In genomic region chr1:172632451-172633326, GRCm38 (mm10) we compare ENCODE assay signal across 8 mouse cellular contexts. TPM values are rescaled to one million over a fixed set of nuclear protein-coding genes. Genes with fewer than 3 reads are reported as not detected.
A peak's percentile ranks its signal among the peaks of the same experiment; 100 is the strongest.
DNase-seq lines count a peak whose midpoint lies in the region; ATAC-seq and TF ChIP-seq lines count a peak whose summit lies in the region.

Gene Dusp23 (minus strand): TSS chr1:172632962.

- DNase-seq in CH12.LX (ENCODE audit: extremely low read depth) = peak; percentile 97
- DNase-seq in c-Kit-positive CD71-positive TER-119-negative erythroid progenitor cells, embryonic 14.5 days (ENCODE audit: low read depth) = peak; percentile 93
- peak; percentile 98 for DNase-seq in forebrain, embryonic 11.5 days (ENCODE audit: low spot score)
- peak; percentile 99 for DNase-seq in kidney, postnatal 36 days
- DNase-seq in telencephalon, adult 2 months (ENCODE audit: low read depth, low spot score) = peak; percentile 96

- no peaks in the 10 kb centered on the region for H3K4me1 ChIP-seq in CH12.LX (ENCODE audit: control insufficient read depth in 1 of 2, insufficient read depth in 2 of 2)
- H3K4me1 ChIP-seq in forebrain, embryonic 11.5 days (replicated peaks; ENCODE audit: control insufficient read depth, insufficient read depth, low read length) = no peaks in the 10 kb centered on the region
- H3K4me1 ChIP-seq in heart, embryonic 16.5 days (ENCODE audit: control insufficient read depth, insufficient read depth, low read length) = peaks cover 5% of the 10 kb centered on the region; the same call in 1 of the 2 replicates
- H3K4me1 ChIP-seq in liver, embryonic 15.5 days (replicated peaks) = peaks cover 17% of the 10 kb centered on the region; the same call in 1 of the 2 replicates
- H3K4me1 ChIP-seq in neural tube, embryonic 12.5 days = peaks cover 3% of the 10 kb centered on the region; the same call in 1 of the 2 replicates

- no peak for TF ChIP-seq EP300 in CH12.LX (IDR thresholded peaks at IDR 0.05; ENCODE audit: low read length)

- no peaks in the 10 kb centered on the region for H3K27me3 ChIP-seq in CH12.LX (replicated peaks)
- no peaks in the 10 kb centered on the region for H3K27me3 ChIP-seq in forebrain, embryonic 11.5 days (ENCODE audit: control insufficient read depth, insufficient read depth, low read length)
- no peaks in the 10 kb centered on the region for H3K27me3 ChIP-seq in heart, embryonic 16.5 days (ENCODE audit: control insufficient read depth, insufficient read depth, low read length)
- no peaks in the 10 kb centered on the region for H3K27me3 ChIP-seq in liver, embryonic 15.5 days
- no peaks in the 10 kb centered on the region for H3K27me3 ChIP-seq in neural tube, embryonic 12.5 days (replicated peaks)

- ATAC-seq in forebrain, embryonic 11.5 days (replicated peaks; ENCODE audit: low FRiP score) = peak; percentile 99
- peak; percentile 99 for ATAC-seq in heart, embryonic 16.5 days (replicated peaks; ENCODE audit: extremely low read depth, insufficient read depth, low FRiP score)
- ATAC-seq in liver, embryonic 15.5 days (ENCODE audit: insufficient read depth) = peak; percentile 95
- ATAC-seq in neural tube, embryonic 12.5 days (ENCODE audit: low FRiP score, low read depth) = peak; percentile 99

- no peaks in the 10 kb centered on the region for H3K36me3 ChIP-seq in CH12.LX (replicated peaks in 1 of 2; ENCODE audit: control insufficient read depth in 1 of 2, insufficient read depth in 1 of 2, low read length in 1 of 2)
- no peaks in the 10 kb centered on the region for H3K36me3 ChIP-seq in forebrain, embryonic 11.5 days (ENCODE audit: control insufficient read depth, insufficient read depth, low read length)
- H3K36me3 ChIP-seq in heart, embryonic 16.5 days (ENCODE audit: control insufficient read depth, insufficient read depth) = no peaks in the 10 kb centered on the region
- no peaks in the 10 kb centered on the region for H3K36me3 ChIP-seq in liver, embryonic 15.5 days (replicated peaks)
- no peaks in the 10 kb centered on the region for H3K36me3 ChIP-seq in neural tube, embryonic 12.5 days

- in situ Hi-C loops in CH12.LX (cut with MboI; ENCODE audit: low pct_ligation_motif_present, low pct_unique_long_range_greater_than_20kb, low sequenced_read_pairs) = loop anchor here (25.0 kb wide), 1 partner anchor 755 kb away; no protein-coding TSS in a partner anchor

- H3K79me2 ChIP-seq in CH12.LX (replicated peaks; ENCODE audit: control insufficient read depth, extremely low read depth, insufficient read depth, poor library complexity, severe bottlenecking) = no peaks in the 10 kb centered on the region

- TF ChIP-seq POLR2A in CH12.LX (IDR thresholded peaks at IDR 0.05; ENCODE audit: low read depth, low read length) = no peak

- peak within 1 kb of the TSS; percentile 34; the same call in 1 of the 2 replicates for H3K9ac ChIP-seq in CH12.LX (ENCODE audit: insufficient read depth, low read depth)
- peak within 1 kb of the TSS; percentile 36 for H3K9ac ChIP-seq in forebrain, embryonic 11.5 days (ENCODE audit: low read length)
- peak within 1 kb of the TSS; percentile 93 for H3K9ac ChIP-seq in heart, embryonic 16.5 days (ENCODE audit: low read length)
- H3K9ac ChIP-seq in liver, embryonic 15.5 days = peak within 1 kb of the TSS; percentile 56; the same call in 1 of the 2 replicates
- peak within 1 kb of the TSS; percentile 60 for H3K9ac ChIP-seq in neural tube, embryonic 12.5 days

- under 1% methylated on average over 53 of the region's 53 CpGs for WGBS in forebrain, embryonic 11.5 days
- under 1% methylated on average over 53 of the region's 53 CpGs for WGBS in heart, embryonic 16.5 days
- WGBS in liver, embryonic 15.5 days (ENCODE audit: insufficient replicate concordance) = under 1% methylated on average over 53 of the region's 53 CpGs
- under 1% methylated on average over 53 of the region's 53 CpGs for WGBS in neural tube, embryonic 12.5 days

- peak within 1 kb of the TSS; percentile 70 for H3K4me2 ChIP-seq in CH12.LX (ENCODE audit: insufficient read depth, low read depth, poor library complexity, severe bottlenecking)
- H3K4me2 ChIP-seq in forebrain, embryonic 11.5 days (ENCODE audit: low read depth, low read length, severe bottlenecking) = peak within 1 kb of the TSS; percentile 46
- peak within 1 kb of the TSS; percentile 85 for H3K4me2 ChIP-seq in heart, embryonic 16.5 days (ENCODE audit: low read depth, low read length)
- H3K4me2 ChIP-seq in liver, embryonic 15.5 days = peak within 1 kb of the TSS; percentile 88
- H3K4me2 ChIP-seq in neural tube, embryonic 12.5 days (replicated peaks) = peak within 1 kb of the TSS; percentile 80

- H3K27ac ChIP-seq in CH12.LX (ENCODE audit: insufficient read depth, low read depth) = no peak within 1 kb of the TSS
- H3K27ac ChIP-seq in forebrain, embryonic 11.5 days (ENCODE audit: low read depth, low read length) = 0 out of 2 replicates have a peak within 1 kb of the TSS, but pooled peaks have one; percentile 12
- H3K27ac ChIP-seq in heart, embryonic 16.5 days (ENCODE audit: low read length) = peak within 1 kb of the TSS; percentile 97
- peak within 1 kb of the TSS; percentile 86 for H3K27ac ChIP-seq in liver, embryonic 15.5 days (replicated peaks)
- peak within 1 kb of the TSS; percentile 38; the same call in 1 of the 2 replicates for H3K27ac ChIP-seq in neural tube, embryonic 12.5 days

- H3K4me3 ChIP-seq in CH12.LX (replicated peaks in 1 of 3; ENCODE audit: low read depth in 2 of 3, low read length in 2 of 3, poor library complexity in 1 of 3) = peak within 1 kb of the TSS; percentile 49 to 77 (median 75)
- H3K4me3 ChIP-seq in forebrain, embryonic 11.5 days (ENCODE audit: low read depth, low read length) = peak within 1 kb of the TSS; percentile 65
- peak within 1 kb of the TSS; percentile 85 for H3K4me3 ChIP-seq in heart, embryonic 16.5 days (ENCODE audit: low read length)
- peak within 1 kb of the TSS; percentile 66 for H3K4me3 ChIP-seq in liver, embryonic 15.5 days (replicated peaks)
- H3K4me3 ChIP-seq in neural tube, embryonic 12.5 days = peak within 1 kb of the TSS; percentile 64

- peak; percentile 80 for TF ChIP-seq RAD21 in CH12.LX (IDR thresholded peaks at IDR 0.05; ENCODE audit: low read depth, low read length)

- TF ChIP-seq CTCF in CH12.LX (conservative IDR thresholded peaks at IDR 0.05 in 1 of 2, IDR thresholded peaks at IDR 0.05 in 1 of 2; ENCODE audit: low read depth in 2 of 2, low read length in 2 of 2) = peak; percentile 90 to 92

- peaks cover 3% of the 10 kb centered on the region for H3K9me3 ChIP-seq in CH12.LX (replicated peaks; ENCODE audit: low read length)
- H3K9me3 ChIP-seq in forebrain, embryonic 11.5 days (ENCODE audit: control insufficient read depth, low read length) = no peaks in the 10 kb centered on the region
- no peaks in the 10 kb centered on the region for H3K9me3 ChIP-seq in heart, embryonic 16.5 days (replicated peaks; ENCODE audit: control insufficient read depth, low read length)
- H3K9me3 ChIP-seq in liver, embryonic 15.5 days (replicated peaks) = no peaks in the 10 kb centered on the region
- no peaks in the 10 kb centered on the region for H3K9me3 ChIP-seq in neural tube, embryonic 12.5 days

- dilution Hi-C loops in CH12.LX (cut with MboI; ENCODE audit: extremely low pct_ligation_motif_present, extremely low pct_unique_long_range_greater_than_20kb, low sequenced_read_pairs) = no loop called here

TF ChIP-seq in CH12.LX, 34 proteins besides CTCF, POLR2A, EP300 and RAD21 (continues in another document):
- TF ChIP-seq ZKSCAN1 (IDR thresholded peaks at IDR 0.05; ENCODE audit: borderline replicate concordance, low read depth, low read length) (no peak), E2F4 (IDR thresholded peaks at IDR 0.05; ENCODE audit: insufficient replicate concordance, low read depth, low read length) (no peak), MAZ (IDR thresholded peaks at IDR 0.05; ENCODE audit: low read depth, low read length) (no peak; the same call in none of the 2 replicates), USF2 (conservative IDR thresholded peaks at IDR 0.05; ENCODE audit: low read depth, low read length) (no peak), MAFK (IDR thresholded peaks at IDR 0.05; ENCODE audit: insufficient replicate concordance, low read length) (no peak), ZC3H11A (IDR thresholded peaks at IDR 0.05; ENCODE audit: low read depth, low read length) (no peak), BHLHE40 (IDR thresholded peaks at IDR 0.05; ENCODE audit: low read depth, low read length) (peak; percentile 49), TCF12 (IDR thresholded peaks at IDR 0.05; ENCODE audit: low read depth, low read length) (0 out of 2 replicates have a peak, but pooled peaks have one; percentile 29), ELF1 (IDR thresholded peaks at IDR 0.05; ENCODE audit: low read depth, low read length) (peak; percentile 57; the same call in 1 of the 2 replicates), JUND (conservative IDR thresholded peaks at IDR 0.05; ENCODE audit: low read depth, low read length) (no peak), MAX (IDR thresholded peaks at IDR 0.05; ENCODE audit: low read length) (peak; percentile 12; the same call in 1 of the 2 replicates), SMC3 (IDR thresholded peaks at IDR 0.05; ENCODE audit: low read depth, low read length) (peak; percentile 75), RCOR1 (conservative IDR thresholded peaks at IDR 0.05; ENCODE audit: low read depth, low read length) (no peak), MXI1 (IDR thresholded peaks at IDR 0.05; ENCODE audit: low read depth, low read length) (peak; percentile 56), MYC (IDR thresholded peaks at IDR 0.05; ENCODE audit: low read depth, low read length) (no peak), ZNF384 (IDR thresholded peaks at IDR 0.05; ENCODE audit: low read depth, low read length) (no peak), SIN3A (IDR thresholded peaks at IDR 0.05; ENCODE audit: low read length) (no peak; the same call in 1 of the 2 replicates), GABPA (IDR thresholded peaks at IDR 0.05; ENCODE audit: insufficient replicate concordance, low read depth, low read length) (no peak), UBTF (IDR thresholded peaks at IDR 0.05; ENCODE audit: low read depth, low read length) (no peak), IRF4 (IDR thresholded peaks at IDR 0.05; ENCODE audit: low read depth, low read length) (peak; percentile 24; the same call in 1 of the 2 replicates), ETS1 (conservative IDR thresholded peaks at IDR 0.05; ENCODE audit: low read depth, low read length) (no peak), HCFC1 (IDR thresholded peaks at IDR 0.05; ENCODE audit: low read depth, low read length) (peak; percentile 36; the same call in 1 of the 2 replicates)

RNA-seq across cellular contexts. Expression of gene Dusp23, which starts in this region (rescaled TPM):
- 0.25 and 0.30 TPM in 2 replicates for total RNA-seq in CH12.LX (2012; rRNA removed)
- 0.66 and 0.85 TPM in 2 replicates for total RNA-seq in CH12.LX (2014; rRNA removed)
- polyA plus RNA-seq in CH12.LX (2012; ENCODE audit: insufficient read length, low read depth) = 1.4 and 1.7 TPM in 2 replicates
- 7.7 and 8.4 TPM in 2 replicates for polyA plus RNA-seq in forebrain, embryonic 11.5 days (2014; fragmentation: Nextera tagmentation; extraction: Ambion mirVana)
- polyA plus RNA-seq in heart, embryonic 16.5 days (2015; fragmentation: Nextera tagmentation; extraction: Ambion mirVana) = 11.4 and 12.2 TPM in 2 replicates
- 5.3 and 5.7 TPM in 2 replicates for polyA plus RNA-seq in liver, embryonic 15.5 days (2015; fragmentation: Nextera tagmentation; extraction: Ambion mirVana)
- 20.0 and 20.8 TPM in 2 replicates for polyA plus RNA-seq in neural tube, embryonic 12.5 days (2016; fragmentation: Nextera tagmentation; extraction: Ambion mirVana)

Comparison
In these comparisons a context has a peak if more than half of its experiments do, and no peak if none do; other contexts are left out.
1. H3K9ac ChIP-seq: peak in every context shown above with its lines; median percentile 93 in heart, embryonic 16.5 days; 60 in neural tube, embryonic 12.5 days; 56 in liver, embryonic 15.5 days; 36 in forebrain, embryonic 11.5 days; 34 in CH12.LX.